Mouse (Mus musculus) MEL (cell line): ENCODE results near the gene Ablim1. TPM values are rescaled to one million over a fixed set of nuclear protein-coding genes. Genes with fewer than 3 reads are reported as not detected.

Experiments
- DNase-seq: peaks from one replicate; pipeline ENCODE4 v3.0.0; 2011; ENCODE audit warnings: low read depth, low spot score
- H3K27ac ChIP-seq: 2 replicates; pipeline ENCODE4 v1.5.1; 2012; ENCODE audit warnings: low read depth, mild to moderate bottlenecking, control low read depth, low read length, moderate library complexity; ENCODE audit not compliant: control insufficient read depth
- H3K27me3 ChIP-seq, 2 experiments: fragments of 150-350 bp in 1 of 2; sonication (generic) in 1 of 2; 2 replicates each; pipeline ENCODE4 v1.6.1; 2012; ENCODE audit warnings: low read length in 2 of 2, mild to moderate bottlenecking in 2 of 2, improper control_type of control experiment in 1 of 2, moderate library complexity in 1 of 2; ENCODE audit not compliant: insufficient read depth in 2 of 2, control insufficient read depth in 1 of 2
- H3K36me3 ChIP-seq, 2 experiments: 2 replicates each; pipeline ENCODE4 v1.6.1; 2012 to 2014; ENCODE audit warnings: low read length in 2 of 2, improper control_type of control experiment in 1 of 2, inconsistent platforms in 1 of 2, mild to moderate bottlenecking in 1 of 2; ENCODE audit not compliant: insufficient read depth in 2 of 2, control insufficient read depth in 1 of 2
- H3K4me1 ChIP-seq, 2 experiments: fragments of 150-350 bp in 1 of 2; sonication (generic) in 1 of 2; 2 replicates each; pipeline ENCODE4 v1.6.1; 2012; ENCODE audit warnings: low read length in 2 of 2, improper control_type of control experiment in 1 of 2, mild to moderate bottlenecking in 1 of 2; ENCODE audit not compliant: insufficient read depth in 2 of 2, control insufficient read depth in 1 of 2
- H3K4me3 ChIP-seq, 2 experiments: fragments of 150-350 bp in 1 of 2; sonication (generic) in 1 of 2; 2 replicates each; pipeline ENCODE4 v1.5.1; 2012; ENCODE audit warnings: low read depth in 2 of 2, low read length in 2 of 2, mild to moderate bottlenecking in 2 of 2, moderate library complexity in 2 of 2, control low read depth in 1 of 2, improper control_type of control experiment in 1 of 2; ENCODE audit not compliant: control insufficient read depth in 1 of 2, insufficient read depth in 1 of 2
- H3K79me2 ChIP-seq: 2 replicates; pipeline ENCODE4 v1.6.1; 2012; ENCODE audit warnings: mild to moderate bottlenecking, low read length, moderate library complexity; ENCODE audit not compliant: control insufficient read depth, poor library complexity, insufficient read depth
- H3K9ac ChIP-seq: 2 replicates; pipeline ENCODE4 v1.6.1; 2012; ENCODE audit warnings: low read depth, mild to moderate bottlenecking, control low read depth, low read length, moderate library complexity; ENCODE audit not compliant: control insufficient read depth, poor library complexity, severe bottlenecking
- H3K9me3 ChIP-seq: fragments of 150-350 bp; sonication (generic); replicated peaks from 2 replicates; pipeline ENCODE4 v1.6.1; 2012; ENCODE audit warnings: mild to moderate bottlenecking, low read length, improper control_type of control experiment, moderate library complexity; ENCODE audit not compliant: insufficient read depth
- BHLHE40 ChIP-seq: IDR thresholded peaks from 2 replicates; pipeline ENCODE4 v1.6.1; 2012; ENCODE audit warnings: low read depth, mild to moderate bottlenecking, inconsistent platforms, low read length, improper control_type of control experiment, borderline replicate concordance
- CHD1 ChIP-seq: IDR thresholded peaks from 2 replicates; pipeline ENCODE4 v1.6.1; 2012; ENCODE audit warnings: low read depth, mild to moderate bottlenecking, inconsistent platforms, low read length, improper control_type of control experiment
- CHD2 ChIP-seq: IDR thresholded peaks from 2 replicates; pipeline ENCODE4 v1.6.1; 2011; ENCODE audit warnings: low read length, improper control_type of control experiment
- EP300 ChIP-seq, 2 experiments: IDR thresholded peaks; 2 replicates each; pipeline ENCODE4 v1.6.1; 2011; ENCODE audit warnings: improper control_type of control experiment in 2 of 2, low read length in 2 of 2, low read depth in 1 of 2, mild to moderate bottlenecking in 1 of 2
- ETS1 ChIP-seq: IDR thresholded peaks from 2 replicates; pipeline ENCODE4 v1.6.1; 2012; ENCODE audit warnings: low read depth, mild to moderate bottlenecking, inconsistent platforms, low read length, improper control_type of control experiment, moderate library complexity
- GATA1 ChIP-seq: IDR thresholded peaks from 2 replicates; pipeline ENCODE4 v1.6.1; 2011; ENCODE audit warnings: low read depth, low read length, improper control_type of control experiment
- HCFC1 ChIP-seq: IDR thresholded peaks from 2 replicates; pipeline ENCODE4 v1.6.1; 2012; ENCODE audit warnings: low read depth, mild to moderate bottlenecking, inconsistent platforms, low read length, improper control_type of control experiment, moderate library complexity
- MAX ChIP-seq: IDR thresholded peaks from 2 replicates; pipeline ENCODE4 v1.6.1; 2011; ENCODE audit warnings: low read length, improper control_type of control experiment
- MEF2A ChIP-seq: IDR thresholded peaks from 2 replicates; pipeline ENCODE4 v1.6.1; 2014; ENCODE audit warnings: low read depth, mild to moderate bottlenecking, inconsistent platforms, low read length, improper control_type of control experiment; ENCODE audit not compliant: poor library complexity, insufficient replicate concordance, severe bottlenecking; ENCODE audit errors: extremely low read depth
- POLR2AphosphoS5 ChIP-seq: IDR thresholded peaks from 2 replicates; pipeline ENCODE4 v1.6.1; 2012; ENCODE audit warnings: low read depth, borderline replicate concordance, mild to moderate bottlenecking, inconsistent platforms, low read length, moderate library complexity, mixed read lengths
- TBP ChIP-seq: IDR thresholded peaks from 2 replicates; pipeline ENCODE4 v1.8.0; 2011; ENCODE audit warnings: low read depth, low read length, improper control_type of control experiment
- USF1 ChIP-seq: IDR thresholded peaks from 2 replicates; pipeline ENCODE4 v1.6.1; 2014; ENCODE audit warnings: low read depth, mild to moderate bottlenecking, inconsistent platforms, low read length, improper control_type of control experiment, moderate library complexity
- USF2 ChIP-seq, 2 experiments: IDR thresholded peaks; 2 replicates each; pipeline ENCODE4 v1.6.1; 2011 to 2012; ENCODE audit warnings: improper control_type of control experiment in 2 of 2, low read length in 2 of 2, borderline replicate concordance in 1 of 2, inconsistent platforms in 1 of 2, low read depth in 1 of 2, mild to moderate bottlenecking in 1 of 2; ENCODE audit not compliant: insufficient read depth in 1 of 2
- ZKSCAN1 ChIP-seq: IDR thresholded peaks from 2 replicates; pipeline ENCODE4 v1.6.1; 2012; ENCODE audit warnings: low read depth, mild to moderate bottlenecking, inconsistent platforms, low read length, improper control_type of control experiment, moderate library complexity
- polyA plus RNA-seq, 2 experiments: library from polyadenylated mRNA; stranded (reverse) in 1 of 2; unstranded in 1 of 2; fragments of >175 nt in 1 of 2; fragments of >200 nt in 1 of 2; gene quantifications; 2 replicates each; pipeline versions ENCODE4 v1.2.1 to v1.2.4; 2012; ENCODE audit warnings: low replicate concordance in 2 of 2, low read depth in 1 of 2; ENCODE audit not compliant: insufficient read length in 2 of 2, insufficient read depth in 1 of 2, missing spikeins in 1 of 2
- total RNA-seq: library from RNA; depleted of rRNA; stranded (reverse); fragments of 300-350 nt; gene quantifications from 2 replicates; pipeline ENCODE4 v1.2.3, GENCODE M21; 2012

Ablim1 gene
- total and polyA plus RNA-seq, 3 experiments = not detected

DNA sequence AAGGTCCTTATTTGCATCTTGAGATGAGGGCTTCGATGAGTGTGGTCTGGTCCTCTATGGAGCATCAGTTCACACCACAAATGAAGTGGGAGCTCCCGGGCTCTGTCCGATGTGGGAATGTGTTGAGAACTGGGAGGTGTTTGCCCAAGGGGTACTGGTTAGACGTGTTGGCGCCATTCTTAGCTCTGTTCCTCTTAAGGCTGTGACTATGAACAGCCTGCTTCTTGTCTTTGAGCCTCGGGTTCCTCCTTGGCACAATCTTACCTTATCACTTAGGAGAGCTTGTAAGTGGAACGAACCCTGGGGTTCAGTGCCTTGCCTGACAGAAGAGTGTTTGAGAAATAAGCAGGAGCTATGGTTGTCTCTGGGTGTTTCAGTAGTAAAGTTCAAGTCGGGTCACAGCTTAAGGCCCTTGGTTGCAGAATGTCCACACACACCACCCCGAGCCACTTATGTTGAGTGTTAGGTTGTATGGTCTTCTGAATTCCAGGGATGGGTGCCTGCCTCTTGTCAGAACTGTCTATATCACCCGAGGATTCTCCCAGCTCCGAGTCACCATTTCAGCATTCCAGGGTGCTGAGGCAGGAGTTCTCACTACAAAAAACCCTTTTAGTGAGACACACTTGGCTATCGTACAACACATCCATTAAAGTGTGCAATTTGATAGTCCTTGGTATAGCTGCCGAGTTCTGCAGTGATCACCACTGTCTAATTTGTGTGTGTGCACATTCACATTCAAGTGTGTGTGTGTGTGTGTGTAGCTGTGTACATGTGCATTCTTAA is 131.6 kb downstream of the Ablim1 start:
- H3K27ac ChIP-seq = no peak overlapping the region

DNA sequence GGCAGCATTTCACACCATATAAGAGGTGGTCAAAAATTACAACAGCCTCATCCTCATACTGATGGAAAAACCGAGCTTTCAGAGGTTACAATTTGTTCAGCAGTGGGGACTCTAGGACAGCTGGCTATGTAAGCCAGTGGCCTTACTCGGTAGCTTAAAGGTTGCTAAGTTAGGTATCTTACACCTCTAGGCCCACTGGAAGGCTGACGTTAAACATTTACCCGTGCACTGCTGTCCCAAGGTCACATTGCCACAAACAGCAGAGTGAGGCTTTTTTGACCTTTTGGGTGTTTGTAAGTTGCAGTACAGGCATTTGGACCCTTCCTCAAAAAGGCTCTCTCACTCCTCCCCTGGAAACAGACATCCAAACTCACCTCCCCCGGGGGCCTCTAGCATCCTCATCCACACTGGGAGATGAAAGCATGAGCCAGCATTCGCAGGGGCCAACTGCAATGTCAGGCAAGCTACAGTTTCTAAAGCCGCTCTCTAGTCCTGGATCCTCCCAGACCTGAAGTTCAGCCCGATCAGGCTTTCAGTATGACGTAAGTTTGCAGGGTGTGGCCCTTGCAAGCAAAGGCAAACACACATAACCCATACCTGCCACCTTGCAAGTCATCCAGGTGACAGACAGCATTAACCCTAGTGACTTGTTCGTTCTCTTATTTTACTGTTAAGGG is 132.7 kb downstream of the Ablim1 start:
- no peak overlapping the region for H3K27ac ChIP-seq

More for the DNA sequence above, 131.6 kb downstream of the Ablim1 start:
- H3K27me3 ChIP-seq = peaks cover 2 to 4% of the 10 kb centered on the region in 2 experiments; a peak in 2 of 4 replicates
- TF ChIP-seq GATA1 (no peak), BHLHE40 (no peak), EP300 (IDR thresholded peaks at IDR 0.05; ENCODE audit: low read depth in 1 of 2, low read length in 2 of 2) (no peak), ZKSCAN1 (no peak), CHD2 (no peak), ETS1 (no peak), TBP (no peak), USF1 (no peak), USF2 (IDR thresholded peaks at IDR 0.05; ENCODE audit: borderline replicate concordance in 1 of 2, insufficient read depth in 1 of 2, low read depth in 1 of 2, low read length in 2 of 2) (no peak)
- no peak overlapping the region for H3K4me3 ChIP-seq
- no peak overlapping the region for H3K9ac ChIP-seq
- H3K9me3 ChIP-seq = no peaks in the 10 kb centered on the region
- no peak for DNase-seq
- no peaks in the 10 kb centered on the region for H3K4me1 ChIP-seq
- H3K79me2 ChIP-seq = no peaks in the 10 kb centered on the region
- no peaks in the 10 kb centered on the region for H3K36me3 ChIP-seq

More for the DNA sequence above, 132.7 kb downstream of the Ablim1 start:
- DNase-seq = no peak
- no peaks in the 10 kb centered on the region for H3K36me3 ChIP-seq
- no peaks in the 10 kb centered on the region for H3K9me3 ChIP-seq
- H3K4me3 ChIP-seq = no peak overlapping the region
- peaks cover 0 to 2% of the 10 kb centered on the region in 2 experiments; a peak in 1 of 4 replicates for H3K27me3 ChIP-seq
- H3K79me2 ChIP-seq = no peaks in the 10 kb centered on the region
- H3K9ac ChIP-seq = no peak overlapping the region
- no peaks in the 10 kb centered on the region for H3K4me1 ChIP-seq
- no peak for TF ChIP-seq ETS1
- TF ChIP-seq CHD1 = no peak
- no peak for TF ChIP-seq BHLHE40
- no peak for TF ChIP-seq MEF2A
- TF ChIP-seq TBP = no peak
- no peak for TF ChIP-seq POLR2AphosphoS5
- TF ChIP-seq MAX = no peak
- no peak for TF ChIP-seq HCFC1
